Mouse (Mus musculus) thymus, postnatal 14 days (tissue): ENCODE data around the gene Hsph1.

Experiments used
- DNase-seq: peaks from one replicate; pipeline ENCODE4 v3.0.0; 2021

The Hsph1 gene

DNA sequence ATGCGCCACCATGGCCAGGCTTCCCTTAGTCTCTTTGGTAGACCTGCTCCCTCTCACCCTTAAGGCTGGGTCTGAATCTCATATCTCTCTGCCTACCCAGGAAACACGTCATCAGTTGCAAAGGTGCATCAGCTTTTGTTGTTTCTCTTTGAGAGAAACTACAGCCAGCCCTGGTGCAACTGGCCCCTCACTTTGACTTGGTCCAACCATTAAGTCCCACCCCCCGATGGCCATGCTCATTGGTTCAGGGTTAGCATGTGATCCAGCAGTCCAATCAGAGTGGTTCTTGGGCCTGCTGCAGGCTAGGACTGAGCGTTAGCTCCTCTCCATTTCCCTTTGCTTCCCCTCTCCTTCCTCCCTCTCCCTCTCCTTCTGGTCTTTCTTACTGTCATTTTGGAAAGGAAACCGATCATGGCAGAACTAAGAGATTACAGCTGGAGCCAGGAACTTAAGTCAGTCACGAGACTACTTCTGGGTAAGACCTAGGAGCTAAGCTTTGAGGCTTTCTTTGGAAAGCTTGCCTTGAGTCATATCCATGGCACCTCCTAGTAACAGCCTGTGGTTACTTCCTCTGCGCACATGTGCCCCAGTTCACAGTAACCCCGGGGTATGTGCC is 5.2 kb upstream of the Hsph1 start:
- DNase-seq, result no peak

DNA sequence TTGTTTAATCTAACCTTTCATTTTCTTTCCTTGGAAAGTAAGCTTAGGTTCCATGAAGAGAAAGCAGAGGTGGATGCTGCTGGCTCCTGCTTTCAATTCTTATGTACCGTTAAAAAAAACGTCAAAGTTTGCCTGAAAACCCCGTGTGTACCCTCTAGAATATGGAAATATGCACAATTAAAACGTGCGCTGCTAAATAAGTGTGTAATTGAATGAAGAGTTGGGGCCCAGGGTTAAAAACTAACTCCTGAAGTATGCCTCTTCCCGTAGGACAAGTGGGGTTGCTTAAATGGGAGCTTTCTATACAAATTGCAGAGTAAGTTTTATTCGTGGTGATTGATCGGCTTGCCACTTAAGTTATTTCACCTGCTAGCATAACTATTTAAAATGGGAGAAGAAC is 1.1 kb upstream of the Hsph1 start:
- no peak for DNase-seq

DNA sequence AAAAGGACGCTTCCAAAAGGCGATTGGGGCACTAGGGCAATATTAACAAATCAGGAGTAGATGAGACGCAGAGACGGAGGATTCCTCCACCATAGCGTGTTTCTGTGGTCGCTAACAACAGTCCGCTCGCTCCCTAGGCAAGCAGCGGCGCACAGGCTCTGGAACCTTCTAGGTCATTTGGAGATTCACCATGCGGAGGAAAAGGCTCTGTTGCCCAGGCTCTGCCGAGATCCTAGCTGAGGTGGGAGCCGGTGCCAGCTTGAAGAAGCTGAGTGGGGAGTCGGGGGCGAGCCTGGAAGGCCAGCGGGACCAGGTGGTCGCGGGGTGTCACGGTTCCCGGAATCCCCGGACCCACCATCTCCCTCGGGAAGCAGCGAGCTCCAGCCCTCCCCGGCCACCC is 620 bp downstream of the Hsph1 start:
- no peak for DNase-seq

DNA sequence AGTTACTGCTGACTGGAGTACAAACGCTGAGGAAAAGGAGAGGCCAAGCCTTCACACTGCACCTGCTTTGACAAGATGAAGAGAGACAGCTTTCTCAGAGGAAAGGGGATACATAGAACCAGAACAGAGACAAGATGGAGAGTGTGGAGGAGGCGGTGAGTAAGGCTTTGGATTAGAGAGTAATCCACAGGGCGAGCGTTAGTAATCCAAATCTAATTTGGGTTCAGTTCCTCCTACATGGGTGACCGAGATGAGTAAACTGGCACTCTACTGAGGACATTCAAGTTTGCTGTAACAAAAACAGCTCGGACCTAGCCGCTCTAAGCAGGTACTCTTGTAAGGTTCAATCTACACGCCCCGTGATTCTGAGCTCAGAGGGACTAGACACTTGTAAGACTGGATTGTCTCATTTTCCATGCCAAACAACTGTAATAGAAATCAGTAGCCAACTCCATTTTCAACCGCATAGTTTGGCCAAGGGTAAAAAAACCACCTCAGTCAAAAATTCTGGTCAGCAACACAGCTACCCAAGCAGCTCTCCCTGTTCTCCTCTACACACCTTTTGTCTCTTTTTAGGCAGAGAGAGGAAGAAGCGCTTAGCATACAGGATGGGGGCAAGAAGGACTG is 1.7 kb downstream of the Hsph1 start:
- DNase-seq, result no peak

DNA sequence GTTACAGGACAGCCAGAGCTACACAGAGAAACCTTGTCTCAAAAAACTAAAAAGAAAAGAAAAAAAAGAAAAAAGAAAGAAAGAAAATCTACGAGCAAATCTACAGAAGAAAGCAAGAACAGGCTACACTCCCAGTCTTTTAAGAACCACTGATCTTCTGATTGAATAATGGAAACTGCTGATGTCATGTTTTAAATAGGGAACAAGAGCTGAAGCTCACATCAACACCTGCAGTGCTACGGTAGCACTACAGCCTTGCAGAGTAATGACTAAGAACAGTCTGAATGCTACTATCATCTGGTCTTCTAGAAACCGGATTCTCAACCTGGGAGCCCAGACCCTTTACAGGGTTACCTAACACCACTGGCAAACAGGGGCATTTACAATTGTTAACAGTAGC is 10.6 kb downstream of the Hsph1 start:
- DNase-seq, result no peak

DNA sequence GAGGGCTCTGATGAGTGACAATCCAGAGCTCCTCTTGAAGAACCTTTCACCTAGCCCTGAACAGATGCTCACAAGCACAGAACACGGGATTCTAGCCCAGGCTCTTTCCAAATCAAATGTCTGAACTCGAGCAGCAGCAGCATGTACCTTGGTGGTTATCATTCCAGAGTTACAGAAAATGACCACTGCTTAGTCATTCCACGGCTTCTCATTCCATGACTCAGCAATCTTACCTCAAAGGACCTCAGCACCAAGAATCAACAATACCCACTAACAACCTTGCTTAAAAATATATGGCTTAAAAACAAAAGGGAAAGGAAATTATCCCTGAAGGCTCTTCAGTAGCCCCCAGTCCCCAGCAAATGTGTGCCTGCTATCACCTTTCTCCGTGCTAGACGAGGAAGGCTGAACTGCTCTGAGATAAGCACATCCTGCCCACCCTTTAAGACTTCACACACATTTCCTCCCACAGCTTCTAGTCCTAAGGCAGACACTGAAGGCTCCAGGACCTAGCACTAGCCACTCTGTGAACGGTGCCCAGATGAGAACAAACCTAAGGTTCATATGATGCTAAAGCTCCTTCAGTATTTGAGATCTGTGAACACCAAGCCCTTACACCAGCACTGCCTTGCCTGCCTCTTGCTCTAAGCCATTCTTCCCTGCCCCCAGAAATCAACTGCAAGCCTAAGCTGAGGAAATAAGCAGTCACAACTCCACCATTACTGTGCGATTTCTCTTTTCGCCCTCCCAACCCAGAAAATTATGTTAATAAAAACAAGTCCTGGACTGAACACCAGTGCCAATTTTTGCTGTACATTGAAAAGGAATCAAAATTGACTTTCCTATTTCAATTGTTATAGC is 12.1 kb downstream of the Hsph1 start:
- no peak for DNase-seq

DNA sequence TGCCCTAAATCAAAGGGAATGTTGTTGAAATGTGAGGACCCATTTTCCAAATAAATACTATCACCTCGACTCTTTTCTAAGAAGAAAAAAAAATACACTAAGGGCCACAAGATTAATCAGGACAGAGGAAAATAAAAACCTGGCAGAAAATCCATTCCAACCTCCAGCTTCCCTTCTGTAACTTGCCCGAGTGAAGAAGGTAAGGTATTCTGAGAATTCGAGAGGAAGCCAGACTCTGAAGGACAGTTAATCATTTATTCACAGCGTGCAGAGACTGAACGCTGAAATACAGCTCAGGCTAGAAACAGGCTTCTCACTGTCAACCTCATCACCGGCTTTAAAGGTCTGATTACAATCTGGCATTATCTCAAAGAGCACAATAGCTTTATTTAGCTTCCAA is 13.5 kb downstream of the Hsph1 start:
- DNase-seq, result no peak

DNA sequence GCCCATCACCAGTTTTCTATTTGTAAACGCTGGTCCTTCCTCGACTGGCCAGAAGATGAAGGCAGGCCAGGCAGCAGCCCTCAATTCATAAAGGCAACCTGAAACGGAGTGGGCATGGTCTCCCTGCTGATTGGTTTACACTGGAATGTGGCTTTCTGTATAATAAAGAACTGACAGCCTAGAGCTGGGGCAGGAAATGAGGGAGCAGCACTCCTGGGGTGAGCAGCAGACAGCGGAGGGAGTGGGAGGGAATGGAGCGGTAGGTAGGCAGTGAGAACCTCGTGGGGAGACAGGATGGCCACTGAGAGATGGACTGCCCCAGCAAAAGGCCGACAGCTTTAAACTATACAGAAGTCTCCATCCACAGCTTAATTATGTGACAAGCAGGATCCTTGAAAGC is 14.0 kb downstream of the Hsph1 start:
- DNase-seq, result no peak

DNA sequence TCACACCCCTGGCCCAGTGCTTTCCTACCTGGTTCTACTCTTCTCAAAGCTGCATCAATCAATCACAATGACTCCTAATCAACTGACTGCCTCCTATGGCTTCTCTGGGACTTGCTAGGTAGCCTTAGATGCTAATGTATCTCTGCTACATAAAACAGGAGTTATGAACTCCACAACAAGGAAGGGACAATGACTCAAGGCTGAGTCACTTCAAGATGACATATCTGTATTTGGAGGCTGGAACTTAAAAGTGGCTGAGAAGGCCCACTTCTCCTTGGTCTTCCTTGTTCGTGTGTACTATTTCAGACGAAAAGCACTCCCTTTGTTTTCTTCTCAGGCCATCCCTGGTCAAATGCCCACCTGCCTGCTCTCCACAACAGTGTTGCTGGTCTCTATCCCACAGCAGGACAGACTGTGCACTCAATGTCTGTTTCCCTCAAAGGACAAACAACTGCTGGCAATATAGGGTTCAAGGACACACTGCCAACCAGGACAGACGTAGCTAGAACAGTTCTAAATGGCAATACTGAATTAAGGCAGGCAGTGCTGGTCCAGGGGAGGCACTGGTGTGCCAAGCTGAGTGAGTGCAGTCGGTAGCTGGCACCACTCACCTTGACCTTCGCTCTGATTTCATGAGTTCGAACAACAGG is 18.3 kb downstream of the Hsph1 start:
- no peak for DNase-seq

DNA sequence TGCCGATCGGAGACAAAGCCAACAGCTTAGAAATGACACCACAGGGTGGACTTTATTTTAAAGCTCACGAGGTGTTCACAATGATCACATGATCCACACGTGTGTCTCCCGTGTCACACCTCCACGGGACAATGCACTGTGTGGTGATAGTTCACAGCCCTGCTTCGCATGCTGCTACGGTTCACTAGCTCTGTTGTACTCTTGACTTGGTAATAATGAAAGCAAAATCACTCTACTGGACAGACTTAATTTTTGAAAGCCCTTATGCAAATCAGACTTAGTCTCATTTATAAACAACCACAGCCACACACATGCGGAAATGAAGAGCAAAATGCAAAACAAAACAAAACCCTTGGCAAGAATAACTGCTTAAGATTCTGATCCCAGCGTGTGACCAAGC is 19.4 kb downstream of the Hsph1 start:
- no peak for DNase-seq

DNA sequence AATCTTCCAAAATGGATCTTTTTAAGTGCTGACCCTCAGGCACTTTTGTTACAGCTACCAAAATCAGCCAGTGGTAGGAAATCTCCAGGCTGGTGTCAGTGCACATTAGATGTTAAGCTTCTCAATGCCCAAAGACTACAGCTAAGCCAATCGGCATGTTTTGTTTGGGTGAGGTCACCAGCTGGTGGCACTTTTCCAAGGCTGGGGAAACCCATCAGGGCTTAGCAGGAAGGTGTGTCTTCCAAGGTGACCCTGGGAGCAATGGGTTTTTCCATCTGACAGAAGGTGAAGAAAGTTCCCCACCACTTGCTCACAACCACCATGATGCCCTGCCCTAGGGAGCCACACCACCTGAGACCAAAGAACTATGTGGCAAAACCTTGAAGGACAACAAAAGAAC is 20.0 kb downstream of the Hsph1 start:
- DNase-seq, result no peak

DNA sequence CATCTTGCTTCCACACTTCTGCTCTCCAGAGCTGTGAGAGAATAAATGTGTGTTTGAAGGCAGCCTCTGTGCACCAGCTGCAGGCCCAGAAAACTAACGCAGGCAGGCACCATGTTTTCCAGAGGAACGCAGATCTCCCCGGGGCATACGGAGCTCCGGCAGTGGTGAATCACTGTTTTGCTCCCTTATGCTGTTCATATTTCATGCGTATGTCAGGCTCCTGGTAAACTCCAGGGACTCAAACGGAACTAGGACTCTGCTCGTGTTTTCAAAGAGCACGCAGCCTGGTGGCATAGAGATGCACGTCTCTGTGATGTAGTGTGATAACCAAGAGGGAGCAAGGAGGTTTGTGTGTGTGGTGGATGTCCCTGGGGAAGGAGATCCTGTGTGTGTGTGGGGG is 23.4 kb downstream of the Hsph1 start:
- no peak for DNase-seq

DNA sequence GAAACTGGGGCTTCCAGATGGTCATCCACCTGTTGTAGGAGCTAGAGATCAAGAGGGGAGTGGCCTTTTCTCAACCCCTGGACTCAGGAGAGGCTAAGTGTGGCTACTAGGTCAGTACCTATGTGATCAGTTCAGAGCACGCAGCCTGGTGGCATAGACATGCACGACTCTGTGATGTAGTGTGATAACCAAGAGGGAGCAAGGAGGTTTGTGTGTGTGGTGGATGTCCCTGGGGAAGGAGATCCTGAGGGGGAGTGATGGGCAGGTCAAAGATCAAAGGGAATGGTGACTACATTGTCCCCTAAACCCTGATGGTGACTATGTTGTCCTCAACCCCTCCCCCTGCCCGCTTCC is 24.0 kb downstream of the Hsph1 start:
- no peak for DNase-seq

DNA sequence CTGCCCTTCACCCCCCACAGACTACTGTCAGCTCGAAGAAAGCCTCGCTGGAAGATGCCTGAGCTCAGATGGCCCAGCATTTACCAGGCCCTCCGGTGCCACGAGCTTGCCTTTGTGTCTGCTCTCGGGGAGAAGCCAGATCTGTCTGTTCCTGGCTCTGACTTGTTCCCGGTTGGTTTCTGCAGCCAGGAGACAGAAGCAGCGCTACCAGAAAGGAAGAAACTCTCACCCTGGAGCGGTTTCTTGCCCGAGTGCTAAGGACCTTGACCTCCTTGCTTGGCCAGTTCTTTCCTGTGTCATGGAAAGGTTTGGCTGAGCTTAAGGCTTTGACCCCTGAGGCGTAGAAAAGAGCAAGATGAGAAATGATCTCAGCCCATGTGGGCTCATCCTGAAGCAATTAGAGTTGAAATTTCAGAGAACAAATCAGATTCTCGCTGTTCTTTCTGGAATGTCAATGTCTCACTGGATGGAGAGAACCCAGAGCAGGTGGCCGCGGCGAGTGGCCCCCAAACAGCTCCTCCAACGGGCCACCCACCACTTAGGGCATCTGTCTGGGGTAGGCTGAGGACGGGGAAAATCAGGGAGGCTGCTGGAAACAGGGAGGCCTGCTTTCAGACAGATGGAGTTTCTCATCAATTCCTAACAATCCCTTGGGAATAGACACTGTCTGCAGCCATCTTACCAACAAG is 24.6 kb downstream of the Hsph1 start:
- DNase-seq, result no peak

DNA sequence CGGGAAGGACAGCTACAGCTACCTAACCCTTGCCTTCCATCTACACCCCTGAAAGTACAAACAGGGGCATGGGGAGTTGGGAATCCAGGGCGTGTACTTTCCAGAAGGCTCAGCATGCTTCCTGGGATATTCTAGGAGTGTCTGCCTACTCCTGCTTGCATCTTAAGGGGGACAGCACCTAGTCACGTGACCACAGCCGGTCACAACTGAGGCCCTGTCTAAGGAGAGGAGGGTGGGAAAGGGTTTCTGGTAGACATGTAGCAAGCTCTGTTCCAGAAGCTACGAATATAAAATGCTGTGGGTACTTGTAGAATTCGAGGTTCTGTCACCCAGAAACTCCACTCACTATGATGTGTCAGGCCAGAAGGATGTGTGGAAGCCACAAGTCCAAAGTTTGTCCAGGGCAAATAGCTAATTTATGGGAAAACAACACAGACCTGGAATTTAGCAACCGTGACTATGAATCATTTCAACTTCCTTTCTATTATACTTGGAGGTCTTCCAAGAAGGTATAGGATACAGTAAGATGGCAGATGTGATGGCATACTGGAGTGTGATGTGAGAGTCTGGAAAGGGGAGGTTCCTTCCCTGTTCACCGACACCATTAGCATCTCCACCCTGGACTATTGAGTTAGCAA is 29.0 kb downstream of the Hsph1 start:
- no peak for DNase-seq

DNA sequence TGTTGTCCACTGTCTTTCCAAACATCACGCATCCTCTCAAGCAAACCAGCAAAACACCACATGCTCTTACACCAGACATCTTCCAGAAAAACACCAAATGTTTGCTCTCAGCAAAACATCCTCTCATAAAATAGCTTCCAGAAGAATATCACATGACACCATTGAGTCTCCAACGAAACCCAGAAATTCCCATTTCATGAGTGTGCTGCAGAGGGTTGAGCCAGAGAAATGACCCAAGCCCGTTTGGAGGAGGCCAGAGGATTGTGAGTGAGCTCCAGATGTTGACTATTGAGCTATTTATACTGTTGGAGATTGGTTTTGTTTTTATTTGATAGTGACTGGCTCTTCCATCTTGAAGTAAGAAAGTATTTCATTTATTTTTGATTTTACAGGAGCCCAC is 32.9 kb downstream of the Hsph1 start:
- no peak for DNase-seq

DNA sequence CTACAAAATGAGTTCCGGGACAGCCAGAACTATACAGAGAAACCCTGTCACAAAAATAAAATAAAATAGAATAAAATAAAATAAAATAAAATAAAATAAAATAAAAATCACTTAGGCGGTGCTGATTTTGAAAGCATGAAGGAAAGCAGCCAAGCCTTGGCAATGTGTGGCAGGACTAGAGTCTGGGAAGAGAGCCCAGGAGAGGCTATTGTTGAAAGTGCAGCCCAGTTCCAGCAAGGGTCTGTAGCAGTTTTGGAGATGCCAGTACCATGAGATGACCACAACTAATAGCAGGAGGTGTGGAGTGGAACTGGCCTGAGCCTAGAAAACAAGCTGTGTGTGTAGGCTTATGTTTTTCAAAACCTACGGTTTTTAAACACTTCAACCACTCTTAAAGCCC is 34.2 kb downstream of the Hsph1 start:
- DNase-seq, result no peak

DNA sequence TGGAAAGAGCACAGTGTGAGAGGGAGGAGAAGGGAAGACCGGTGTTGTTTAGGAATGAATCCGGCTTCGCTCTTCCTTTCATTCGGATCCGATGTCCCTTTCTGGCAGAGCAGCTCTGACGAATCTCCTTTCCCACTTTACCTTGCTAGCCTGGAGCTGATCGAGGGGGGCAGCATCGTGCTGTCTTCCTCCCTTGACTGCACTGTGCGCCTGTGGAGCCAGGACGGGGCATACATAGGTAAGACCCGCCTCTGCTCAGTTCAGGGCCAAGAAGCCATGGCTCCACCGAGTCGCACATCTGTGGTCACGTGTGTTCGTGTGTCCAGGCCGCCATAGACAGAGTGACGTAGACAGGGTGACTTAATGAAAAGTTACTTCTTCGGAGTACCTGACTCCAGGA is 38.8 kb downstream of the Hsph1 start:
- DNase-seq, result no peak

DNA sequence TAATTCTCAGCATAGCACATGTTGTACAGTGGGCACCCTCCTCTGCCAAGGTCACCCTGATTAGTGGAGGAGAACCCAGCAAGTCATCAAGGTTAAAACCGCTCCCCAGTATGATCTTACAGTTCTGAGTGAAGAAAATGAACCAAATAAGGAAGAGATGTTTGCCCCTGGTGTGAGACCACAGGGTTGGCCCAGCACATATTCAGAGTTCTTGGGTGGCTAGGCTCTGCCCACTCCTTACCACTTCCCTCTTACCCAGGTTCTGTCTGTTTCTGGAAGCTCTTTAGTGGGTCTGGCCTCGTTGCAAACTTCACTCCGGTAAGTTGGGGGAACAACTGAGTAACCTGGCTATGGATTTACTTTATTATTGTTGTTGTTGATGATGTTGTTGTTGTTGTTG is 42.0 kb downstream of the Hsph1 start:
- DNase-seq, result no peak

DNA sequence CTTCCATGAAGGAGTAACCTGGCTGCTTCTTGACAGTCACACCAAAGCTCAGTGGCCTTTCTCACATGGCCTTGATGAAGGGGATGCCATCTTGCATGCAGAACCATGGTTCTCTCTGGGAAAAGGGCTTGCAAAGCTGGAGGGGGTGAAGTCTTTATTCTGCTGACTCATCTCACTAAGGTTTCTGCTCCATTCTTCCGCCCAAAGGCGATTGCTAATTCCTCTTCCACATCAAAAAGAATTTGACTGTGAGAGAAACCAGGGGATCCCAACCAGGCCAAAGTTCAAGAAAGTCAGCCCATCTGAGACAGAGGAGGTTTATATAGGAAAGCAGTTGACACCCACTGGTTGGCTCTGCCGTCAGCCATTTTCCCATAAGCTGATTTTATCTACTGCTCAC is 46.2 kb downstream of the Hsph1 start:
- no peak for DNase-seq

DNA sequence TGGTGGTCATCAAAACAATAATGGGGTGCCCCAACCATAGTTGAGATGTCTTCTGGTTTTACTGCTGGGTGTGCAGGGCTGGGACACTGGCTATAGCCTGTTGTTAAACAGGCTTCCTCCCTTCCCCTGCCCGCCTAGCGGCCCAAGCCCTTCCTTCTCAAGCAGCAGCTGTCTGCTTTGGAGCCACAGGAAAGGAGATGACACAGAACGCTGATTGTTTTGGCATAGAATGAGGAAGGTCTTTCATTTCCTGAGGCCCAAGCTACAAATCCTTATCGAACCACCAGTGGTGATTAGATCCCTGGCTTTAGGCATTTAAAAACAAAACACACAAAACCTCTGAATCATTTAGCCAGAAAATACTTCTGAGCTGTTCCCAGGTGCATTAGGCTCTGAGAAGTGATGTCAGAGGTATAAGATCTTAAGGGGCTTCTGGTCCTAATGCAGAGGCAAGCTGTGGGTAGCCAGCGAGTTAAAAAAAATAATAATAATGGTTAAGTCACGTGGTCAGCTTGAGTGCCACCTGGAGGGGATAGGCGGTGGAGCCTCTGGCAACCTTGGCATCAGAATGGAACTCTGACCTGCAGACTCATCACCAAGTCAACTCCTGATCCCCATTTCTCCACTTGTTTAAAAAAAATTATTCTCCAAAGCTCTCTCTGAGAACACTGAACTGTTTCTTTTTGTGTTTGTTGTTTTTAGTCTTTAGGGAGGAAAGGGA is 47.2 kb downstream of the Hsph1 start:
- no peak for DNase-seq

DNA sequence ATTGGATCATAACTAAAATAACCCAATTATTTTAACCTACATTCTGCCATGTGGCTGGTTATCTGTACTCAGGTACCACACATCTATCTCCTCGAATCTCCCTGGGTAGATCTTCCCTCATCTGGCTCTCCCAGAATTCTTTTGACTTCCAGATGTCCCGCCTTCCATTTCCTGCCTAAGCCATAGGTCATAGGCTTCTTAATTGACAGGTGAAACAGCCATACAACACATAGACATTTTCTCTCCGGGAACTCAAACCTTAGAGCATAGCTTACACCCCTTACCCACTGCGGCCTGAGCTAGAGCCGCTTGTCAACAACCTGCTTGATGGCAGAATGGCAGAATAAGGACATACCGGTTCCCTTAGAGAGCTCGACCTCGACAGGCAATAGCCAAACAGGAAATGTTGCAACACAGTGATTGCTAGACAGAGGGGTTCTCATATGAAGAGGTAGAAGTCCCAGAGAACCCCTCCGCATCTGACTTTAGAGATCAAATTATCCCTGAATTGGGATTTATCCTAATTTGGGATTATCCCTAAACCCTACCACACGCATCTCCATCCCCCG is 48.8 kb downstream of the Hsph1 start:
- no peak for DNase-seq
